In the genomic region with DNA sequence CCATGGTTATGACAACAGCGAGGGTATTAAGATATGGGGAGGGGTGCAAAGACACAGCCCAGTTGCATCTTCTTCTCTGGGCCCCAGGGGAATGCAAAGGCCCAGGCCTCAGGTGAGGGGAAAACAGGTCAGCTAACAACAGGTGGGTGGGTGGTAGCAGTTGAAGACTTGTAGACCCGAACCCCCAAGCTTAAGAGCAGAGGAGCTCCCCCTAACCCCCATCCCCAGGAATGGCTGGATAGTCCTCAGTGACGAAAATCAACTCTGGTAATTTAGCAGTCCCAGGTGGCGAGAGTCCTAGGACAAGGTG, we compare ENCODE assay signal across 8 mouse cellular contexts. TPM values are rescaled to one million over a fixed set of nuclear protein-coding genes. Genes with fewer than 3 reads are reported as not detected.
DNase-seq lines count a peak whose midpoint lies in the region; ATAC-seq and TF ChIP-seq lines count a peak whose summit lies in the region.

No protein-coding gene starts in this region.

- H3K4me2 ChIP-seq in liver, embryonic 15.5 days = peak overlapping the region; percentile 53; the same call in 1 of the 2 replicates

- intact Hi-C loops in heart, adult 2 months (cut with DNase I) = loop anchor here (5.0 to 10.0 kb wide), 6 partner anchors 36 to 1596 kb away; no protein-coding TSS in a partner anchor

- no peaks in the 10 kb centered on the region for H3K9me3 ChIP-seq in liver, embryonic 15.5 days (replicated peaks)

- H3K4me1 ChIP-seq in heart, adult 2 months (ENCODE audit: control insufficient read depth, insufficient read depth, low read length) = no peaks in the 10 kb centered on the region
- H3K4me1 ChIP-seq in testis, adult 2 months (ENCODE audit: control insufficient read depth, insufficient read depth, low read length) = peaks cover 14% of the 10 kb centered on the region
- no peaks in the 10 kb centered on the region for H3K4me1 ChIP-seq in liver, embryonic 15.5 days (replicated peaks)

- H3K4me3 ChIP-seq in heart, adult 2 months = no peak overlapping the region
- no peak overlapping the region; the same call in 1 of the 2 replicates for H3K4me3 ChIP-seq in testis, adult 2 months (ENCODE audit: control insufficient read depth, low read depth, low read length)
- H3K4me3 ChIP-seq in liver, embryonic 15.5 days (replicated peaks) = no peak overlapping the region

- H3K27me3 ChIP-seq in heart, adult 2 months (ENCODE audit: control insufficient read depth, insufficient read depth, low read length) = peaks cover 15% of the 10 kb centered on the region
- no peaks in the 10 kb centered on the region for H3K27me3 ChIP-seq in testis, adult 2 months (ENCODE audit: control insufficient read depth, insufficient read depth, low read length)
- peaks cover 73% of the 10 kb centered on the region for H3K27me3 ChIP-seq in liver, embryonic 15.5 days

- DNase-seq in heart, adult 2 months = no peak
- DNase-seq in heart, adult 9 months (ENCODE audit: low spot score in 2 of 2) = no peak
- no peak for DNase-seq in testis, postnatal 10 days (ENCODE audit: low spot score)
- no peak for DNase-seq in urinary bladder, adult 18-20 months (ENCODE audit: low spot score in 2 of 2)
- DNase-seq in gastrocnemius, adult 8-10 months (ENCODE audit: low spot score in 2 of 2) = no peak
- DNase-seq in right cerebral cortex, adult 18-20 months = no peak

- ATAC-seq in liver, embryonic 15.5 days (ENCODE audit: insufficient read depth) = no peak

- H3K9ac ChIP-seq in heart, adult 2 months (ENCODE audit: low read depth, low read length) = peak overlapping the region; percentile 64; the same call in 1 of the 2 replicates
- no peak overlapping the region for H3K9ac ChIP-seq in liver, embryonic 15.5 days

- peak overlapping the region; percentile 75 for H3K27ac ChIP-seq in heart, adult 2 months
- peak overlapping the region; percentile 50; the same call in 1 of the 2 replicates for H3K27ac ChIP-seq in testis, adult 2 months (ENCODE audit: control insufficient read depth, insufficient read depth, low read depth, low read length)
- H3K27ac ChIP-seq in liver, embryonic 15.5 days (replicated peaks) = no peak overlapping the region

- no peak for TF ChIP-seq CTCF in heart, adult 2 months (IDR thresholded peaks at IDR 0.05)
- no peak for TF ChIP-seq CTCF in testis, adult 2 months (IDR thresholded peaks at IDR 0.05; ENCODE audit: control insufficient read depth, insufficient read depth, insufficient replicate concordance, low read depth, low read length)

- no peaks in the 10 kb centered on the region for H3K79me2 ChIP-seq in heart, adult 2 months (replicated peaks; ENCODE audit: control insufficient read depth, insufficient read depth, low read length)

- TF ChIP-seq EP300 in heart, adult 2 months (IDR thresholded peaks at IDR 0.05; ENCODE audit: insufficient read depth, low read depth, low read length) = no peak

- TF ChIP-seq POLR2A in heart, adult 2 months (IDR thresholded peaks at IDR 0.05; ENCODE audit: insufficient read depth, low read depth, low read length) = no peak
- no peak for TF ChIP-seq POLR2A in testis, adult 2 months (IDR thresholded peaks at IDR 0.05; ENCODE audit: control insufficient read depth, low read depth, low read length)

- 64% methylated on average over 4 of the region's 4 CpGs for WGBS in heart, adult 2 months
- 20% methylated on average over 4 of the region's 4 CpGs for WGBS in liver, embryonic 15.5 days (ENCODE audit: insufficient replicate concordance)

- no peaks in the 10 kb centered on the region for H3K36me3 ChIP-seq in heart, adult 2 months (ENCODE audit: control insufficient read depth, insufficient read depth, low read length)
- no peaks in the 10 kb centered on the region for H3K36me3 ChIP-seq in testis, adult 2 months (ENCODE audit: control insufficient read depth, insufficient read depth, low read length)
- no peaks in the 10 kb centered on the region for H3K36me3 ChIP-seq in liver, embryonic 15.5 days (replicated peaks)

RNA-seq across cellular contexts. Expression of gene Nr2f2, which starts 2.2 kb away (rescaled TPM):
- 10 to 100 TPM; 16.4 to 18.8 TPM for total RNA-seq in heart, adult 2 months (2021)
- 22.9 and 39.3 TPM in 2 replicates for polyA plus RNA-seq in heart, adult 2 months (2012; rRNA removed)
- 11.3 and 14.8 TPM in 2 replicates for polyA plus RNA-seq in testis, adult 2 months (2012; rRNA removed)
- polyA plus RNA-seq in liver, embryonic 15.5 days (2015; fragmentation: Nextera tagmentation; extraction: Ambion mirVana) = 6.5 and 6.7 TPM in 2 replicates
- 10 to 100 TPM; 18.0 to 21.0 (median 20.2) TPM for total RNA-seq in gastrocnemius, adult 8-10 months (2022)
